Mouse (Mus musculus): ENCODE data around the gene Grid1. TPM values are rescaled to one million over a fixed set of nuclear protein-coding genes. Genes with fewer than 3 reads are reported as not detected.

The Grid1 gene
- polyA plus RNA-seq, 1 experiment from 2014 or later = 0.24 TPM

DNA sequence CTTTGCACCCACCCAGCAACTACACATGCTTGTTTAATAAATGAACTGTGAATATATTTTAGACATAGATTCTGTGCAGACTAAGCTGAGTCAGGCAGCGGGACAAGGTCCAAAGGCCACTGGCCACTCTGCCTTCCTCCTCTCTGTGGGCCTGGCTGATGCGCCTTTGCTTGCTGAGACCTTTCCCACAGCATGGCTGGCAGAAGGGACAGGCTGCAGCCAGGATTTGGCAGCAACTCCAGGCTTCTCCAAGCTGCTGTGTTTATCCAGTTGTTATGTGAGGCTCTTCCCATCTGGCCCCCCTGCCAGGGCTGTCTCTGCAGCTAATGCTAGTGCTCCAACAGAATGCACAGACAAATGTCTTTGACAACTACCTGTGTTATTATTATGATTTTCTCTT lies 347.5 kb downstream of the Grid1 start:
- WGBS = 83% methylated on average over 2 of the region's 2 CpGs
- no peaks in the 10 kb centered on the region for H3K4me1 ChIP-seq
- H3K27me3 ChIP-seq (ENCODE audit: poor library complexity, severe bottlenecking) = no peaks in the 10 kb centered on the region
- no peaks in the 10 kb centered on the region for H3K9me3 ChIP-seq
- no peaks in the 10 kb centered on the region for H3K36me3 ChIP-seq (replicated peaks)
- H3K4me3 ChIP-seq = no peak overlapping the region
- DNase-seq (ENCODE audit: extremely low spot score, low spot score) = no peak
- H3K27ac ChIP-seq = no peak overlapping the region

DNA sequence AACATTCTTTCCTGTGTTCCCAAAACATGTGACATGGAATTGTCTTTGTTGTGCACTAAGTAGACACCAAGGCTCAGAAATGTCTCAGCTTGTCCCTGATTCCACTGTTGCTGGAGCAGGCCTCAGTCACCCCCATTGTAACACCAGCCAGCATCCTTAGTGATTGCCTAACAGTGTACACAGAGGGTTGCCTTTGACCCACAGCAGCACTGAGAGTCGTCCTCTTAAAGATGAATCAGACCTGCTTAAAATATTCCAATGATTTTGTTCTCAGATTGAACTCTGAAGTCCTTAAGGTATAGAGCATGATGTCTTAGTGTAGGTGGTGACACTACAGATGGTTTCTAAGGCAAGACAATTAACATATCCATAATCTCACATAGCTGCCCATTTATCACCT lies 354.0 kb downstream of the Grid1 start:
- no peaks in the 10 kb centered on the region for H3K36me3 ChIP-seq (replicated peaks)
- no peaks in the 10 kb centered on the region for H3K9me3 ChIP-seq
- DNase-seq (ENCODE audit: extremely low spot score, low spot score) = no peak
- H3K4me3 ChIP-seq = no peak overlapping the region
- 86% methylated on average over 1 of the region's 1 CpGs for WGBS
- no peak overlapping the region for H3K27ac ChIP-seq
- no peaks in the 10 kb centered on the region for H3K27me3 ChIP-seq (ENCODE audit: poor library complexity, severe bottlenecking)
- H3K4me1 ChIP-seq = no peaks in the 10 kb centered on the region

DNA sequence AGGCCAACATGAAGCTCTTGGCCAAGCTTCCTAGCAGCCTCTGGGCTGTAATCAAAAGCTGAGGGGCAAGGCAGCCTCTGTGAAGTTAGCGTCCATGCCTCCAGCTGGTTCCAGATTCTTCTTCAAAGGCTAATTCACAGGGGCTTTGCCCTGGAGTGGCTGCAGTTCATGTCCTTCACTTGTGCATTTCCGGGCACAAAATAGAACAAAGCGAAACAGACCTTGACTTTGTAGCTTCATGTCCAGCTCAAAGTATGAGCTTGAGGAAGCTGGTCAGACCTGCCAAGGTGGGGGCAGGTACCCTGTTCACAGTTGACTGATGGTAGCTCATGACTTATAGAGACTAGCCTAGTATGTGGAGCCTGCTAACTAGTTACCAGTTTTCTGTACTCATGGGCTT lies 356.1 kb downstream of the Grid1 start:
- Histone ChIP-seq H3K36me3 (replicated peaks) (no peaks in the 10 kb centered on the region), H3K27ac (no peak overlapping the region), H3K4me3 (no peak overlapping the region), H3K27me3 (ENCODE audit: poor library complexity, severe bottlenecking) (no peaks in the 10 kb centered on the region), H3K4me1 (no peaks in the 10 kb centered on the region), H3K9me3 (no peaks in the 10 kb centered on the region)
- no peak for DNase-seq (ENCODE audit: extremely low spot score, low spot score)
- 91% methylated on average over 3 of the region's 3 CpGs for WGBS

GRCm38 (mm10) chr14:35179076-35179475 lies 359.2 kb downstream of the Grid1 start:
- no peak overlapping the region for H3K4me3 ChIP-seq
- H3K4me1 ChIP-seq = no peaks in the 10 kb centered on the region
- H3K27me3 ChIP-seq (ENCODE audit: poor library complexity, severe bottlenecking) = no peaks in the 10 kb centered on the region
- H3K27ac ChIP-seq = no peak overlapping the region
- H3K9me3 ChIP-seq = no peaks in the 10 kb centered on the region
- no peak for DNase-seq (ENCODE audit: extremely low spot score, low spot score)
- no peaks in the 10 kb centered on the region for H3K36me3 ChIP-seq (replicated peaks)

GRCm38 (mm10) chr14:35185399-35185798 lies 365.5 kb downstream of the Grid1 start:
- no peaks in the 10 kb centered on the region for H3K27me3 ChIP-seq (ENCODE audit: poor library complexity, severe bottlenecking)
- H3K4me1 ChIP-seq = no peaks in the 10 kb centered on the region
- H3K36me3 ChIP-seq (replicated peaks) = no peaks in the 10 kb centered on the region
- 86% methylated on average over 1 of the region's 1 CpGs for WGBS
- H3K27ac ChIP-seq = no peak overlapping the region
- H3K4me3 ChIP-seq = no peak overlapping the region
- no peak for DNase-seq (ENCODE audit: extremely low spot score, low spot score)
- H3K9me3 ChIP-seq = no peaks in the 10 kb centered on the region

DNA sequence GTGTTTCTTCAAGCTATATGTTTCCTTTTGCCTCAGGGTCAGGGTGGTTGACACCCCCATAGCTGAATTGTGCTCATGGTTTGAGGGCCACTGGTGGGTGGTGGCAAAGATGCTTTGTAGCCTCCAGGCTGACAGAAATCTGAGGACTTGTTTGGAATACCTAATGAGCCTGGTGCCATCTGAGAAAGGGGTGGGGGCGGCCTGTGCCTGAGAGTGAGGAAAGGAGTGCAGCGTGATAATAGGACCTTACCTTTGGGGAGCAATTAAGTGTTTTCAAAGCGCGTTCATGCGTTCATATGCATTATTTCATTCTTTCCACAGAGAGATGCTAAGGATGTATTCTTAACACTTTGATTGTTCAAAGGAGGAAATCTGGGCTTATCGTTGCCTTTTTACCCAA lies 372.3 kb downstream of the Grid1 start:
- 88% methylated on average over 6 of the region's 6 CpGs for whole genome bisulfite sequencing

GRCm38 (mm10) chr14:35197371-35197770 lies 377.5 kb downstream of the Grid1 start:
- WGBS = 87% methylated on average over 3 of the region's 3 CpGs
- Histone ChIP-seq H3K27ac (no peak overlapping the region), H3K9me3 (no peaks in the 10 kb centered on the region), H3K4me1 (no peaks in the 10 kb centered on the region), H3K36me3 (replicated peaks) (no peaks in the 10 kb centered on the region), H3K27me3 (ENCODE audit: poor library complexity, severe bottlenecking) (no peaks in the 10 kb centered on the region), H3K4me3 (no peak overlapping the region)
- no peak for DNase-seq (ENCODE audit: extremely low spot score, low spot score)

More for the DNA sequence above, 372.3 kb downstream of the Grid1 start:
- H3K4me3 ChIP-seq = no peak overlapping the region
- no peak overlapping the region for H3K27ac ChIP-seq
- DNase-seq (ENCODE audit: extremely low spot score, low spot score) = no peak
- no peaks in the 10 kb centered on the region for H3K4me1 ChIP-seq
- H3K9me3 ChIP-seq = no peaks in the 10 kb centered on the region
- H3K36me3 ChIP-seq (replicated peaks) = no peaks in the 10 kb centered on the region
- no peaks in the 10 kb centered on the region for H3K27me3 ChIP-seq (ENCODE audit: poor library complexity, severe bottlenecking)

DNA sequence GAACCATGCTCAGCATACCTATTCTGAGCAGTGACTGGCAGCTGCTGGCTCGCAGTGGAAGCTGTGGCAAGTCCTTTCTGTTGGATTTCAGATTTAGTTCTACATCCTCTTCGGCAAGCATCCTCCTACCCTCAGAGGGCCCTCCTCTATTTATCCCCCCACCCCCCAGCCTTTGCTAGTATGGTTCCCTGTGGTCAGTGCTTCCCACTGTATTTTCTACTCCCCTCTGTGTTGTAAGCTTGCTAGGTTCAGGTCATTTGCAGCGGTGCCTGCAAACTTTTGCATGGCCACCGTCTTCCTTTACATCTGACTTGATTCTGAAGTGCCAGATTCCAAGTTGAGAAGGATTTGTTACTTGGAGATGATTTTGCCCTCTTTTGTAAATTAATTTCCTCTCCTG lies 378.5 kb downstream of the Grid1 start:
- no peak for DNase-seq (ENCODE audit: extremely low spot score, low spot score)
- Histone ChIP-seq H3K27me3 (ENCODE audit: poor library complexity, severe bottlenecking) (no peaks in the 10 kb centered on the region), H3K9me3 (no peaks in the 10 kb centered on the region), H3K36me3 (replicated peaks) (no peaks in the 10 kb centered on the region), H3K4me3 (no peak overlapping the region), H3K27ac (no peak overlapping the region), H3K4me1 (no peaks in the 10 kb centered on the region)
- WGBS = 83% methylated on average over 4 of the region's 4 CpGs

DNA sequence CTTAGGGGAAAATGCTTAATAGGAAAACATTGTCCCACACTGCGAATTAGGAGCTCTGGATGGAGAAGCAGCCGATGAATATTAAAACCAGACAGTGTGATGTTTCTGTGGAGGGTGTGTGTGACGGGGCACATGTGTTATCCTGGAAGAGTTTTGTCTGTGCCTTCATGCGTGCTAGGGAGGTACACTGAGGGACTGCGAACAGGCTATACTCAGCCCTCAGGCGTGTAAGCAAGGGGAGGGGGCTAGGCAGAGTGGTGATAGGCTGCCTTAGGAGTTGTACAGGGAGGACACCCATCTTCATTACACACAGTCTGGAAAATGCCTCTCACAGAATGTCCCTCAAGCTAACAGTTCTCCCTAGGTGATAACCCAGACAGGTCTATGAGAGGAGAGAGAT lies 379.0 kb downstream of the Grid1 start:
- no peak for DNase-seq (ENCODE audit: extremely low spot score, low spot score)
- H3K4me1 ChIP-seq = no peaks in the 10 kb centered on the region
- H3K27me3 ChIP-seq (ENCODE audit: poor library complexity, severe bottlenecking) = no peaks in the 10 kb centered on the region
- no peak overlapping the region for H3K4me3 ChIP-seq
- 83% methylated on average over 6 of the region's 6 CpGs for WGBS
- H3K9me3 ChIP-seq = no peaks in the 10 kb centered on the region
- no peaks in the 10 kb centered on the region for H3K36me3 ChIP-seq (replicated peaks)
- H3K27ac ChIP-seq = no peak overlapping the region

- peaks cover 4% of the 10 kb centered on the region; the same call in 1 of the 2 replicates for H3K4me1 ChIP-seq
- no peaks in the 10 kb centered on the region for H3K9me3 ChIP-seq
- DNase-seq (ENCODE audit: extremely low spot score, low spot score) = no peak
- H3K36me3 ChIP-seq (replicated peaks) = no peaks in the 10 kb centered on the region
- H3K4me3 ChIP-seq = no peak overlapping the region
- 77% methylated on average over 6 of the region's 6 CpGs for WGBS
- H3K27me3 ChIP-seq (ENCODE audit: poor library complexity, severe bottlenecking) = no peaks in the 10 kb centered on the region
- H3K27ac ChIP-seq = no peak overlapping the region
Measured at GRCm38 (mm10) chr14:35209444-35209843, 389.5 kb downstream of the Grid1 start.

GRCm38 (mm10) chr14:35219021-35219420 lies 399.1 kb downstream of the Grid1 start:
- no peaks in the 10 kb centered on the region for H3K9me3 ChIP-seq
- no peaks in the 10 kb centered on the region for H3K36me3 ChIP-seq (replicated peaks)
- no peaks in the 10 kb centered on the region for H3K27me3 ChIP-seq (ENCODE audit: poor library complexity, severe bottlenecking)
- H3K4me3 ChIP-seq = no peak overlapping the region
- no peak overlapping the region for H3K27ac ChIP-seq
- DNase-seq (ENCODE audit: extremely low spot score, low spot score) = no peak
- no peaks in the 10 kb centered on the region for H3K4me1 ChIP-seq
- 91% methylated on average over 4 of the region's 4 CpGs for WGBS

DNA sequence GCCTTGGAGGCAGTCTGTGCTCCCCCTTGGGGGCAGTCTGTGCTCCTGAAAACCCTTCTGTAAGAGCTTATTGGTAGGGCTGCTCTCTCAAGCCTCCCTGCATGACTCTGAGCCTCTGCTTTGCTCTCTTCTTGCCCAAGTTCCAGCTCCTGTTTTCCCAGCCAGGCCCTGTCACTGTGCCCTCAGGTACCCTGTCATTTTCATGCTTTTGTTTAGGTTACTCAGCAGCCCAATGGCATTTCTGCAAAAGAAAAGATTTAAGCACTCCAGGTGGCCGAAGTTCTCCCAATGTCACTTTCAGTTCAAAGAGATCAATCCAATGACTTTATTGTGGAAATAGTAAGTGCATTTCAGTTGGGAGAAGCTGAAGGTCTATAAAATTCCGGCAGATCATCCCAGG lies 402.3 kb downstream of the Grid1 start:
- no peaks in the 10 kb centered on the region for H3K9me3 ChIP-seq
- no peak for DNase-seq (ENCODE audit: extremely low spot score, low spot score)
- H3K27ac ChIP-seq = no peak overlapping the region
- no peak overlapping the region for H3K4me3 ChIP-seq
- no peaks in the 10 kb centered on the region for H3K36me3 ChIP-seq (replicated peaks)
- H3K27me3 ChIP-seq (ENCODE audit: poor library complexity, severe bottlenecking) = no peaks in the 10 kb centered on the region
- WGBS = 78% methylated on average over 2 of the region's 2 CpGs
- no peaks in the 10 kb centered on the region for H3K4me1 ChIP-seq

GRCm38 (mm10) chr14:35227581-35227980 lies 407.7 kb downstream of the Grid1 start:
- Histone ChIP-seq H3K4me1 (no peaks in the 10 kb centered on the region), H3K27me3 (ENCODE audit: poor library complexity, severe bottlenecking) (no peaks in the 10 kb centered on the region), H3K9me3 (no peaks in the 10 kb centered on the region), H3K27ac (no peak overlapping the region), H3K4me3 (no peak overlapping the region), H3K36me3 (replicated peaks) (no peaks in the 10 kb centered on the region)
- 88% methylated on average over 5 of the region's 5 CpGs for WGBS
- DNase-seq (ENCODE audit: extremely low spot score, low spot score) = no peak

- H3K36me3 ChIP-seq (replicated peaks) = no peaks in the 10 kb centered on the region
- no peaks in the 10 kb centered on the region for H3K4me1 ChIP-seq
- H3K27ac ChIP-seq = no peak overlapping the region
- no peaks in the 10 kb centered on the region for H3K27me3 ChIP-seq (ENCODE audit: poor library complexity, severe bottlenecking)
- H3K4me3 ChIP-seq = no peak overlapping the region
- DNase-seq (ENCODE audit: extremely low spot score, low spot score) = no peak
- no peaks in the 10 kb centered on the region for H3K9me3 ChIP-seq
Measured at GRCm38 (mm10) chr14:35231384-35231783, 411.5 kb downstream of the Grid1 start.

All from forebrain, embryonic 10.5 days (tissue).